Mouse (Mus musculus) liver, adult 2 months (tissue): ENCODE measurements at regions not wholly inside any gene's neighbourhood (a gene's known extent, or its start where the extent isn't known, plus 50 kb on each side); places are given as distances from the start of the nearest gene placed in this dataset.

Experiments used
- CTCF ChIP-seq: fragments of 200-500 bp; IDR thresholded peaks from 2 replicates; pipeline ENCODE4 v1.5.1; 2011; ENCODE audit warnings: low read depth, low read length, control low read depth
- POLR2A ChIP-seq: fragments of 200-500 bp; IDR thresholded peaks from 2 replicates; pipeline ENCODE4 v1.6.1; 2011; ENCODE audit warnings: low read length, control low read depth; ENCODE audit not compliant: insufficient read depth; ENCODE audit errors: extremely low read depth

DNA sequence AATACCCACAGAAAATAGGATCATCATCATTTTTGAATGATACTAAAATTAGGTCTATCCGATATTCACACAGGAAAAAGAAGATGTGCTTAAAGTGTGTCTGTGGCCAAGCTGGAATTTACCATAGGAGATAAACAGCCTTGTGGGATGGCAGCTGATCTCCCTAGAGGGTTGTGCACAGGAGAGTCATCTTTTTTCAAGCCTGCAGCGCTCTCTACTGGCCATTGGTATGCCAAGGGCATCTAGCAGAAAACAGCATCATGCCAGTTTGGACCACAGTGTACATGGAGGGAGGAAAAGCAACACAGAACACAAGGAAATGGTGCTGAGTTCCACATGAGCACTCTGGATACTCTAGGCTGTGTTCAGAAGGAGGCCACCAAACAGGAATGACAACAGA, 74.1 kb upstream of the Diaph3 start:
- TF ChIP-seq POLR2A = no peak
- TF ChIP-seq CTCF = peak; percentile 55
